Mouse (Mus musculus) layer of hippocampus, postnatal 14 days (tissue): ENCODE measurements around the gene Arhgap6. TPM values are rescaled to one million over a fixed set of nuclear protein-coding genes. Genes with fewer than 3 reads are reported as not detected.

Experiments
- DNase-seq, 2 experiments: peaks; one replicate each; pipeline ENCODE4 v3.0.0; 2021 to 2022; ENCODE audit warnings: low spot score in 2 of 2, mixed read lengths in 1 of 2
- total RNA-seq, 2 experiments: library from RNA; stranded (reverse); gene quantifications; 2 replicates each; pipeline ENCODE4 v1.2.3; 2021

Gene Arhgap6
- total RNA-seq, 2 experiments from 2014 or later = 1.8 to 1.9 TPM

DNA sequence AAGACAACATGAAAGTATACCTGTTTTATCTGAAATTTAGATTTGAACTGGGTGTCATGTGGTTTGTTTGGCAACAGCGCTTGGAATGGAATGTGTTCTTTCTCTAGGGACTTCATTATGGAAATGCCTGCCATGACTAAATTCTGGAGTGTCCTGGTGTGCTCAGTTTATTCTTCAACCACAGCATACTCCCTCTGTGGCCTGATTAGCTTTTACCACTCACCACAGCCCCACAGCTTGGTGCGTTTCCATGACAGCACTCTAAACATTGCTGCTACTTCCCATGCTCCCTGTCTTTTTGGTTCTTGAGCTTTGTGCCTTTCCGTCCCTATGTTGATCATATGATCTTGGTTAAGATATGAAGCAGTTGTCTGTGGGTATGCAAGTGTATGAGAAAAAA, 182.9 kb downstream of the Arhgap6 start:
- no peak for DNase-seq

DNA sequence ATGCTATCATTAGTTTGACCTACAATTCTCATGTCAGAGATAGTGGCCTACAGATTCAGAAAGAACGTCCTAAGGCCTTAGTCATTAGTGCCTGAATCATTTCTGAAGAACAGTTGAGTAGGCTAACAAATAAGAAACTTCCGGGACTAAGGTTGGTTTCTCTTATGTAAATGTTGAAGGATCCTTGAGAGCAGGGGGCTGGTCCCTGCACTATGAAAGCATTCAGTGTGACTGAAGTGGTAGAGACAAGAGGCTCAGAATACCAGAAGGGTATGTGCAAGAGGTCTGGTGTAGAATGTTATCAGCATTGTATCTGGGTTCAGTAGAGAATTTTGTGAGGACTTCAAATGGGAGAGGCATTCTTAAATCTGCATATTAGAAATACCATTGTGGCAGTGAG, 185.5 kb downstream of the Arhgap6 start:
- no peak for DNase-seq

DNA sequence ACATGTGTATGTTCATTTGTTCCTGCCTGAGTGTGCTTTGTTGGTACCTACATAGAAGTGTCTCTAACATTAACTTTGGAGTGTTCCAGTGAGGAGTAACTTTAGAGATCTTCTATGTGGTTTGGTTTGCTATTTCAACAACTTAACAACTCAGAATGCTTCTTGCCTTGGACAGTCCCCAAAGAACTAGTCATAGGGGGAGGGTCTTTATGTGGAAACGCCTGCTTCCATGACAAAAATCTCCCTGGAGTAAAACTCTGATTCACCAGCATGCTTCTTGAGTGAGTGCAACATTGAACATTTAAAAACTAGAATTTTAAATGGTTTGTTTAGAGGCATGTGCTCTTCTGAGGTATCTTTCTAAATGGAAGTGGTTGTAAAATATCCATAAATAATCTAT, 212.2 kb downstream of the Arhgap6 start:
- DNase-seq = no peak

DNA sequence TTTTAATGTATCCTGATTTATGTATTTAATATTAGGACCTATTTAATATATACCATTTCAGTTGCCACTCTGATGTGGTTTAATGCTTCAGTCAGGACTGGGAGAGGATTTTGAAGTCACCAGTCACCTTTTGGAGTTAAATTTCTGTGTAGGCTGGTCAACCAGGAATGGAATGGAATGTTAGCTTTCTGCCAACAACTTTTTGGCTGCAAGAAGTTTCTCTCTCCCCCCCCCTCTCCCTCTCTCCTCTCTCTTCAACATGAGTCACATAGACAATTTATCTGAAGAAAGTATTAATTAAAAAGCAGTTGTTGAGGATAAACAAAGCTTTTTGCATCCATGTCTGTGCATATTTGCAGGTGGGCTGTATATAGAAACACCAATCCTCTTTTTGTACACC, 217.8 kb downstream of the Arhgap6 start:
- DNase-seq = no peak

DNA sequence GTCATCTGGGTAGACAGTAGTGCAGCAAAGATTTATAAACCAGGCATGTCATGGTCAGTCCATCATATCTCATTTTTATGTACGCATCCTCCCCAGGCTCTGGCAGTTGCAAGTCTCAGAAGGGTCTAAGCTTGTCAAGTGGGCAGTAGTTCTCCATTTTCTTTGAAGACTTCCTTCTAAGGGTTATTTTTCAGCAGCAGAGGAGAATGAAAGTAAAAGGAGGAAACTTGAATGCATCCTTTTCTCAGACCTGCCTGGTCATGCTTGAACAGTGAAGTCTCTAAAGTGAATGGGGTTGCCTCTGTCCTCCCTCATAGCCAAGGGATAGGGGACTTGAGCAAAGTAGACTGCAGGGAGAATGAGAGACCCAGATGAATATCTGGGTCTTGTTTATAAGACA, 239.5 kb downstream of the Arhgap6 start:
- DNase-seq = no peak

DNA sequence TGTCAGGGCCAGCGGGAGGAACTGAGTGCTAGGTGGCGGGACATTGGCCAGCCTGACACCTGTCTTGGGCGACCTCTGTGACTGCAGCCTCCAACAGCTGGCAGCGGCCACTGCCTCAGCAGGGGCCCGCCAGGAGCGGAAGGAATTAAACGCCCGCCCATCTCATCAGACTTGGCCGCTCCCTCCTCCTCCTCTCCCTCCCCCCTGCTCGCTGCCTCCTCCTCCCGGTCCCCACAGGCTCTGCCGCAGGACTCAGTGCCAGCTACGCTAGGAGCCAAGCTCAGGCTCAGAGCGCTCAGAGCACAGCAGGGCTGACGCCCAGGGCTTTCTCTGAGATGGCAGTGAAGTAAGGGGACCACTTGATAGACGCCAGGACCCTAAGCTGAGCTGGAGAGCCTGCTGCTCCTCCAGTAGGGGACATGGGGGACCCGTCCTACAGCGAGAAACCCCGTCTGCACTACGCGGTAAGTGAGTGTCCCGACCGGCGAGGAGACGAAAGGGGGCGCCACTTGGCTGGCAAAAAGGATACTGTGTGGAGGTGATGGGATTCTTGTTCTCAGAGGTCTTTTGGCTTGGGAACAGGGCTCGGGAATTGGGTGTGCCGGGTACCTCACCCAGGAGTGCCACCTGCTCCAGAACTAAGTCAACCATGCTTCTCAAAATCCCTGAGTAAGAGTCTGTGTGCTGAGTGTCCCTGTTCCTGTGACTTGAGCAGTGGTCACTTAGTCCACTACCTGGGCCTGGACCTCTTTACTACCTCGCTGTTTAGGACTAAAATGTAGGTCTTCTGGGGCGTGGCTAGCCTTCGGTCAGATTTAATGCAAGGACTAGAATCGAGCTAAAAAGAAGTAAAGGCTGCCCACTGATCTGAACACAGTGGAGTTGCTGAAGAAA, 241.8 kb downstream of the Arhgap6 start:
- DNase-seq = peak; percentile 21 to 32

DNA sequence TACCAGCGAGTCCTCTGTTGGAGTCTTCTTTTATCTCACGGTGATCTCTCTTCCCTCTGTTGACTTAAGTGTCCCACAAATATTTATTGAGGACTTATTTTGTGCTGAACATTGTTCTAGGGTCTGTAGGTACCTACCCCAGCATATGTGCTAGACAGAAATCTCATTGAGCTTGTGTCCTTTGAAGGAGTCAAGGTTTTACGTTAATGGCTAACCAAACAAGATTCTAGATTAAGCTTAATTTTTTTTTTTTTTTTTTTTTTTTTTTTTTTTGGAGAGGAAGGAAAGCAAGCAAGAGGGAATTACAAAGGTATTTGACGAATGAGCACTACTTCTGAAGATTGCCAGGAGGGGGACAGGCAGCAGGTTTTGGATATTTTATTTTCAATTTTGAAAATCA, 242.5 kb downstream of the Arhgap6 start:
- DNase-seq = no peak

DNA sequence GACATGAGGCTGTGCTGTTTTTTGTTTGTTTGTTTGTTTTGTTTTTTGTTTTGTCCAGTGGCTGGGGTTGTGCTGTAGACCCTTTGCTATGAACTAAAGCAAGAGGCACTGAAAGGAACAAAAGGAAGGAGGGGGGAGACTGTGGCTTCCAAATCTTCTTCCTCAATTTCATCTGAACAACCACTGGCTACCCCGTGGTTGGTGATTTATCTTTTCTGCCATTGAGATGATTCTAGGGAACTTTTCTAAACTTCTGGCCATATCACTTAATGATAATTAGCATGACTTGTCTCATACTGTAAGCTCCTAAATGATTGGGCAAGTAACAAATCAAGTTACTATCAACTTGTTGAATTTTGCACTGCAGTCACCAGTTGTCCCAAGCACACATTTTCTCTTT, 249.0 kb downstream of the Arhgap6 start:
- no peak for DNase-seq

DNA sequence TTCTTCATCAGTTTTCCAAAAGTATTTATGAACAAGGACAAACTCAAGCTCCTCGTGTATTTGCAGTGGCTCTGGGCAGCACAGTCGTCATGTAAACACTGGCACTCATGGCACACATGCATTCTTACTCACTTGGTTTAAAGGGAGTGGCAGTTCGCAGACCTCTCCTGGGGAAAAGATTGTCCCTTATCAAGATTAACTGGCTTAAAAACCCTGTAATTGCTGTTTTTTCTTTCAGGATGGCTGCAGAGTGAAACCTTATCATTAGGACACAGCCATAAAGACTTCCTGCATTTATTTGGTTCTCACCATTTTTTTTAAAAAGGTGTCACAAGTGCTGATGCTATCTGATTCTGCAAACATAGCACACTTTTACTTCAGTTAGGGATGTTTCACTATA, 252.7 kb downstream of the Arhgap6 start:
- DNase-seq = no peak

DNA sequence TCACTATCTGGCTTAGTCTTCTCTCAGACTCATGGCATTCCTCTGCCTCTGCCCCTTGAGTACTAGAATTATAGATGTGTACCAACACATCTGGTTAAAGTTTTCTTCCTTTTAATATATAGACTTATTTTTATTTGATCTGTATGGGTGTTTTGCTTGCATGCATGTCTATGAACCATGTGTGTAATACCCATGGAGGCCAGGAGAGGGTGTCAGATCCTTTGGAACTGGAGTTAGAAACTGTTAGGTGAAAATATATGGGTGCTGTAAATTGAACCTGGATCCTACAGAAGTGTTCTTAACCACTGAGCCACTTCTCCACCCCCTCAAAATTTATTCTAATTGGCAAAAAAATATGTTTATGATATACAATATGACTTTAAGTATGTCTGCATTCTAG, 254.7 kb downstream of the Arhgap6 start:
- no peak for DNase-seq

DNA sequence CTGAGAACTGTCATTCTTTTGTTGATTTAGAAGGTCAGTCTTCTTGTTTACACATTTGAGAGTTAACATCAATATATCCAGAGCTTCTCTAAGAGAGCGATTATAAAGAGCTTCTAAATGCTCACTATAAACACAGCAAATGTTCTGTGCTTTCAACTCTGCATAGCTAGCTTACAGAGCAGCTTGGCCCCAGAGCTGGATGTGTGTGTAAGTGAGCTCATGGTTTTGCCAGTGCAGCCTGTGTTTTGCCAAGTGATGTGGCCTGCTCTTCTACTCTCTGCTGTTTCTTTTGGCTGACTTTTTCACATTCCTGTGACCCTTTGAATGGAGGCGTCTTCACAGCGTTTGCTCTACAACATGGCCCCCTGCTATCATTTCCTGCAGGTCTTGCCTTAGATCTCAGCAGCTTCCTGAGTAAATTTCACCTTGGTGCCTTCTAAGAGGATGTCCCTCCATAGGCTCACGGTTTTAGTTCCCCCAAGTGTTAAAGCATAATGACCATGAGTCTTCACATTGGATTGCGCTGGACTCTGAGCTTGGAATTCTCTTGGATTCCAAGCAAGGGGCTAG, 259.1 kb downstream of the Arhgap6 start:
- DNase-seq = no peak

DNA sequence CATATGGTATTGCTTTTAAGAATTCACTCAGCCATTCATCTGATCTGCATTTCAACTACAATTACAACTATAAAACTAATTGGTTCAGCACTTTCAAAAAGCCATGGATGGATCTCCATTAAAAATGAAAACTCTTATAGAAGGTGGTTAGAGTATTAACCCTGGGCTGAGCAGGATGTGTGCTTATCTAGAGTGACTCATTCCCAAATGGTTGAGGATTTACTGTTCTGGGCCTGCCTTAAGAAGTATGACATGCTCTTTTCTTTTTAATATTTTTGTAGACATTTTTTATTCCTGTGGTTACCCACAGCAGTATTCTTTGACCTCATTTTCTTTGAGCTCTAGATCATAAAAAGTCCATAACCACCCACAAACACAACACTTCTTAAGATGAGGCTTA, 267.7 kb downstream of the Arhgap6 start:
- DNase-seq = no peak

DNA sequence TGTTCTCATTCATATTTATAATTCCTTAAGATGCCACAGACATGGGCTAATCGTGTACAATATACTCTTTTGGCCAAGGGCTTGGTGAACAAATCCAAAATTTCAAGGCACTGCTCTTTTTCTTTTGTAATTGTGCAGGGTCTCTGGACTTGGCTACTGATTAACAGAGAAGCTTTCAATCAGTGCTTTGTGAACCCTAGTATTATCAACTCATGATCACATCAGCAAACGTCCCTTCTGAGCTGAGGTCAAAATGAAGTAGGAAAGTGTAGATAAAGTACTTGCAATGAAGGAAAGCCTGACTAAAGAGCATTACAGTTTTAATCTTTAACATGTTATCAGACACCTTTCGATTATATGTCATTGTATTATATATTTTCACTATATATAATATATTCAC, 270.4 kb downstream of the Arhgap6 start:
- DNase-seq = no peak

DNA sequence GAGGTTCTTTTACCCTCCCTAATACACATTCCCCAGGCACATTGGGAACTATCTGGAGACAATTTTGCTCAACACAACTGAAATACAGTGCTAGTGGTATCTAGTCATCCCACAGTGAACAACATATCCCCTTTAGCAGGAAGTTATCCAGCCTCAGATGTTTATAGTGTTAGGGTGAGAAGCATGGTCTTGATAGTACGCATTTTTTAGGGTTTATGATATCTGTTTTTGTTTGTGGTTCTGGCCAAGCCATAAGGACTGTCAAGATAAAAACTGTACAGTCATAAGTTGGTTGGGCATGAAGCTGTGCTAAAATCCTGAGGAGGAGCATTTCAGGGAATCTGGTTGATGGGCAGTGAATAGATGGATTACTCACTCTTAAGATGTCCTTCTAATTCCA, 271.0 kb downstream of the Arhgap6 start:
- no peak for DNase-seq

DNA sequence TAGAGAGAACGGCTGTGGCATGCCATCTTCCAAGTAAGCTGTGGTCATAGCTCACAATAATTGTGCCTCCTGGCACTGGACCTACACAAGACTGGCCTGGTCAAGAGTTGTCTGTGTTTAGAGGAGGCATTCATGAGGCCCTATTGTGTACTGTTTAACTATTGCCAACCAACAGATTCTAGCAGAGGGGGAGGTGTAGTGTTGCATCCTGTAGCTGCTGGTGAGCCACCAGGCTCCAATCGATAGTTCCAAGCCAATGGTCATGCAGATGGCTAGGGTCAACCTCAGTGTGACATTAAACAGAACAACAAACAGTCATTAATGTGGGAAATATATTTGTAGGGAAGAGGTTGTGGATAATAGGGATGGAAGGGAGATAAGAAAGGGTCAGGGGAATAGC, 280.1 kb downstream of the Arhgap6 start:
- DNase-seq = no peak

DNA sequence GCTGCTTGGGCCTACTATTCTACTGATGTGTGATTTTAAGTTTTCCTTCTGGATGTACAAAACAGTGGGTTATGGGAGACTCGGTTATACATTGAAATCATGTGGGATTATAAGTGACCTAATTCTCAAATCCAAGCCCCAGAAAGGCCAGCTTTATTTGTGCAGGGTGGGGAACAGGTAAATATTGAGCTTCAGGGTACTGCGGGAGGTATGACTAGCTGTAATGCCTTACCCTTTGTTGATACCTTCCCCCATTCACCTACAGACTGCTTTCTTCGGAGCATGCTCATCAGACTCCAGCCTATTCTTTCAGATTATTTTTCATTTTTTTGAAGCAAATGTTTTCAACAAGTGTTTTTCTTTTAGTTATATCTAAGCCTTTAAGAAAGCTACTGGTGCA, 286.7 kb downstream of the Arhgap6 start:
- DNase-seq = no peak

DNA sequence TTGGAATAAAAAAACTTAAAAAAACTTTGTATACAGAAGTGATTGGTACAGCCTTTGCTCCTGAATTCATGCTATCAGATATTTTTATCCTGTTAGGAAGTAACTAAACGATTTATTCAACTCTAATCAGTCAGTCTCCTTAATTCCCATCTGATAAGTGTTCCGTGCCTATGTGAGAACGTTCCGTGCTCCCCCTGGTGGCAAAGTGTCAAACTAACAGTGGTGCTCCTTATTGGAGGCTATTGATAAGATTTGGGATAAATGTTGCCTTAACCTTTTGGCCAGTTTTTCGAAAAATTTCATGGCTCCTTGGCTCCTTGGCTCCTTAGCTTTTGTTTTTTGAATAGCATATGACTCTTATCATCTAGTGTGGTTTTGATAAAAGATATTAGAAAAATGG, 291.0 kb downstream of the Arhgap6 start:
- DNase-seq = peak; percentile 16 to 62

DNA sequence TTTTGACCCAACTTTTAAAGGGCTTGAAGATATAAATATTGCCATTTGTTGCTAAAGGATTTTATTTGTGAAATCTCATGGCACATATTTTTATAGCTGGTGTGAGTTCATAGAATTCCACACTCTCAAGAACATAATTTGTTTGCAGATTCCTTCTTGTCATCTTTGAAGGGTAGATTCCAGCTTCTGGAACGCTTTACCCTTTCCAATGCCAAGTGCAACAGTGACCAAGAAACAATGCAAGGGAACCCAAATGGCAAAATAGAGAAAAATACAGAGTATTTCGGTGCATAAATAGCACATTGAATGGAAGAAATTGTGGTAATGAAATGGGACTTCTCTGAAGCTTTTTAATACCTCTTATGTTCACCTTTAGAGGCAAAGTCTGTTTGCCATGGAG, 294.3 kb downstream of the Arhgap6 start:
- no peak for DNase-seq

DNA sequence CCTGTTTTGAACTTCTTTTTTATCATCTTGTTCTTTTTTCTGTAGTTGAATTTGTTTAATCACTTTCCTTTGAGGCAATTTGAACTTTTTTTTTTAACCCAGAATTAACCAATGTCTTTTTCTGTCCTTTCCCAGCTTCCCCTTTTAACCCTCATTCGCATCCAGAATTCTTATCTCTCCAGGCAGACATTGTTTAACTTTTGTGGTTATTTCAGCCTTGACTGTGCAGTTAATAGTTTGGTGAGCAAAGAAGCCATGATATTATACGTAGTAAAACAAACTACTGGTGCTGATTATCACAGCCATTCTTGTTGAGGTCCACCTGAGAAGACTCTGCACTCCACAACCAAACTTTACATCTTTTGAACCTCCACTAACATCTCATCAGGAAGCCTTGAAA, 299.7 kb downstream of the Arhgap6 start:
- no peak for DNase-seq

DNA sequence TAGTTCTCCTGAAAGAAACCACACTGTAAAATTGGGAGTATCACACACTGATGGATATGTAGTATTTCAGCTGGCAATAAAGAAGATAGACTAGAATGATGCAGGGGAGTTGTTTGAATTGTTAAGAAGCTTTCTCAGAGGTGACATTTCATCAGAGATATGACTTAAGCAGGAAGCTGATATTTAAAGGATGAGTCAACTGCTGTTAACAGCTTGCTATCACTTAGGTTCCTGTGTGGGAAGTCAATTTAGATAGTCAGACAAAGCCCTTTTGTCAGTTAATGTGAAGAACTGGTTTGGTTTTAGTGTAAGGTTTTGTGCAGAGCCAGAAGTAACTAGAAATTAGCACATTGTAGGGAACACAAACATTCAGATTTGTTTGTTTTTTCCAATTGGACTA, 300.7 kb downstream of the Arhgap6 start:
- no peak for DNase-seq

DNA sequence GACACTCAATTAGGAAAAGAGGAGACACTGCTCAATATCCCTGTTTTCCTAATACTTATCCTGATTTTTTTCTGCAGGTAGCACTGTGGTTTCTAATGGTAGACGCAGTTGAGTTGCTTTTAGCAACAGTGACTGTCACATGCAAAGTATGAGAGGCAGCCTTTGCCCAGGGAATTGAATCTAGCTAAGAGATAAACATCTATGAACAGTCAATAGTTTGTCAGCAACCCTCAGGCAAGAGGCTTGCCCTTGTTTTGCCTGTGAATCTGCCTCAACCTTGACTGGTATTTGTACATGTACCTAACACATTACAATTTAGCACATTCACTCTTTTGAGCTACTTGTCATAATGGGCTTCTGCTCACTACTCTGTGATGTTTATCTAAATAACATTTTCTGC, 307.8 kb downstream of the Arhgap6 start:
- DNase-seq = no peak

DNA sequence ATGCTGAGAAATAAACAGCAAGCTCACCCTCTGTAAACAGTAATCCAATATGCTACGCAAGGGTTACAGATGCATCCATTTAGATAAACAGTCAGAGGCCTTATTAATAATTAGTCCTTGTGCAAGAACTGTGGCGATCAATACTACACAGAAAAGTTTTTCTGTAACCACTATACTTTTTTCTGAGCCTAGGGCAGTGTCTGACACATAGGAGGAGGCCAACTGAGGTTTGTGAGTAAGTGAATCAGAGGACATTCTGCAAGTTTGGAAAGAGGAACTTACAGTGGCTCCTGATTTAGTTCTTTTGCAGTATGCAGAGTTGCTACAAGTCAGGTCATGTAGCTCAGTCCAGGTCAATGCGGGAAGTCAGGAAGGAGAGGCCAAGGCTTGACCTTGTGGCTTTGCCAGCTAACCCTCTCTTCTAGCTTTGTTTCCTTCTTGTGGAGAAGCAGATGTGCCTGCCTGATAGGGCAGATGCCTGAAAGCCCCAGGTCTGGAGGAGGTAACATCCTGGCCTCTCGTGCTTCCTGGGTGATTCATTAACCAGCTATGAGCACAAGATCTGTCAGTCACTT, 311.2 kb downstream of the Arhgap6 start:
- DNase-seq = no peak

DNA sequence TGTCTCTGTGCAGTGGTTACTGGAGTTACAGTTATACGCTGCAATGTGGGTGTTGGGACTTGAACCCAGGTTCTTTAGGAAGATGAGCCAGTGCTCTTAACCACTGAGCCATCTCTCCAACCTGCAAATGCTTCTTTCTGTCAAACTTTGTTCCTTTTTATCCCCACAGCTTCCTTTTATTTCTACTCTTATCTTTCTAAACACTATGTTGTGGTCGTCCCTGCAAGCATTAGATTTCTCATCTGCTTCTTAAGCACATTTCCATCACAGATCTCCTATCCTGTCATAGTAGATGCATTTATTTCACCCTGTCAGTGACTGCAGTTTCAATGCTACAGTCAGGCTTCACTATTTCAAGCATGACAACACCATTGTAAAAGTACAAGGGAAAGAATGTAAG, 312.5 kb downstream of the Arhgap6 start:
- DNase-seq = no peak
